Mouse (Mus musculus): ENCODE measurements around the gene Card9. TPM values are rescaled to one million over a fixed set of nuclear protein-coding genes. Genes with fewer than 3 reads are reported as not detected.

The Card9 gene
- total RNA-seq, 2 experiments from 2014 or later = 3.0 to 3.7 TPM

- intact Hi-C loops (cut with DNase I) = no loop called here
- TF ChIP-seq CTCF (IDR thresholded peaks at IDR 0.05) = no peak
- Histone ChIP-seq H3K4me3 (no peak overlapping the region), H3K27ac (no peak overlapping the region)
- DNase-seq (ENCODE audit: extremely low spot score in 1 of 2, low spot score in 2 of 2) = no peak
These were observed 735 bp downstream of the Card9 start for GRCm38 (mm10) chr2:26359983-26360382.

- intact Hi-C loops (cut with DNase I) = no loop called here
- Histone ChIP-seq H3K4me3 (no peak overlapping the region), H3K27ac (no peak overlapping the region)
- no peak for TF ChIP-seq CTCF (IDR thresholded peaks at IDR 0.05)
- DNase-seq (ENCODE audit: extremely low spot score in 1 of 2, low spot score in 2 of 2) = no peak
These were observed 1.9 kb downstream of the Card9 start for GRCm38 (mm10) chr2:26358667-26359320.

GRCm38 (mm10) chr2:26357484-26357883, 3.2 kb downstream of the Card9 start:
- H3K4me3 ChIP-seq = no peak overlapping the region
- no peak overlapping the region for H3K27ac ChIP-seq
- intact Hi-C loops (cut with DNase I) = no loop called here
- no peak for DNase-seq (ENCODE audit: extremely low spot score in 1 of 2, low spot score in 2 of 2)
- no peak; the same call in none of the 2 replicates for TF ChIP-seq CTCF (IDR thresholded peaks at IDR 0.05)

- no peak overlapping the region for H3K27ac ChIP-seq
- intact Hi-C loops (cut with DNase I) = no loop called here
- DNase-seq (ENCODE audit: extremely low spot score in 1 of 2, low spot score in 2 of 2) = no peak
- no peak overlapping the region for H3K4me3 ChIP-seq
- no peak for TF ChIP-seq CTCF (IDR thresholded peaks at IDR 0.05)
These were observed 4.0 kb downstream of the Card9 start for GRCm38 (mm10) chr2:26356678-26357077.

- intact Hi-C loops (cut with DNase I) = no loop called here
- Histone ChIP-seq H3K4me3 (no peak overlapping the region), H3K27ac (no peak overlapping the region)
- DNase-seq (ENCODE audit: extremely low spot score in 1 of 2, low spot score in 2 of 2) = no peak
- no peak for TF ChIP-seq CTCF (IDR thresholded peaks at IDR 0.05)
These were observed 4.5 kb downstream of the Card9 start for GRCm38 (mm10) chr2:26356231-26356630.

- H3K4me3 ChIP-seq = no peak overlapping the region
- intact Hi-C loops (cut with DNase I) = no loop called here
- DNase-seq (ENCODE audit: extremely low spot score in 1 of 2, low spot score in 2 of 2) = no peak
- H3K27ac ChIP-seq = no peak overlapping the region
- TF ChIP-seq CTCF (IDR thresholded peaks at IDR 0.05) = no peak
These were observed 6.3 kb downstream of the Card9 start for GRCm38 (mm10) chr2:26354401-26354800.

- intact Hi-C loops (cut with DNase I) = no loop called here
- no peak for TF ChIP-seq CTCF (IDR thresholded peaks at IDR 0.05)
- Histone ChIP-seq H3K27ac (peak overlapping the region; percentile 80; the same call in 1 of the 2 replicates), H3K4me3 (peak overlapping the region; percentile 76)
- no peak for DNase-seq (ENCODE audit: extremely low spot score in 1 of 2, low spot score in 2 of 2)
These were observed 7.4 kb downstream of the Card9 start for GRCm38 (mm10) chr2:26353066-26353980.

GRCm38 (mm10) chr2:26352291-26352910, 8.3 kb downstream of the Card9 start:
- Histone ChIP-seq H3K4me3 (peak overlapping the region; percentile 76), H3K27ac (peak overlapping the region; percentile 80)
- TF ChIP-seq CTCF (IDR thresholded peaks at IDR 0.05) = peak; percentile 1; the same call in 1 of the 2 replicates
- peak; percentile 43 to 55 for DNase-seq (ENCODE audit: extremely low spot score in 1 of 2, low spot score in 2 of 2)
- intact Hi-C loops (cut with DNase I) = loop anchor here (1.0 kb wide), 2 partner anchors 27 to 52 kb away; no protein-coding TSS in a partner anchor

GRCm38 (mm10) chr2:26351358-26352290, 9.1 kb downstream of the Card9 start, which contains the start of gene Dnlz:
Dnlz (minus strand) TSS chr2:26352110.
- TF ChIP-seq CTCF (IDR thresholded peaks at IDR 0.05) = peak; percentile 77
- intact Hi-C loops (cut with DNase I) = loop anchor here (1.0 kb wide), 2 partner anchors 26 to 51 kb away; no protein-coding TSS in a partner anchor

GRCm38 (mm10) chr2:26348241-26348640, 12.5 kb downstream of the Card9 start:
- no peak for TF ChIP-seq CTCF (IDR thresholded peaks at IDR 0.05)
- no peak for DNase-seq (ENCODE audit: extremely low spot score in 1 of 2, low spot score in 2 of 2)
- H3K27ac ChIP-seq = no peak overlapping the region
- intact Hi-C loops (cut with DNase I) = no loop called here
- H3K4me3 ChIP-seq = no peak overlapping the region

More at GRCm38 (mm10) chr2:26351358-26352290, 9.1 kb downstream of the Card9 start, which contains the start of gene Dnlz:
- DNase-seq (ENCODE audit: extremely low spot score in 1 of 2, low spot score in 2 of 2) = peak; percentile 94
- peak within 1 kb of the TSS; percentile 76 for H3K4me3 ChIP-seq
- peak within 1 kb of the TSS; percentile 89 for H3K27ac ChIP-seq

All from left cerebral cortex, adult 2 months (tissue).